Comparison of ENCODE assay signal across 31 mouse cellular contexts in genomic region chr9:119531684-119532417, GRCm38 (mm10). TPM values are rescaled to one million over a fixed set of nuclear protein-coding genes. Genes with fewer than 3 reads are reported as not detected.
DNase-seq lines count a peak whose midpoint lies in the region; ATAC-seq and TF ChIP-seq lines count a peak whose summit lies in the region.
"Had no signal": no experiment of that assay in that cellular context is flagged by ENCODE, and none has a peak within 500 bp of the region (broad histone marks: within the 10 kb centered on the region; RNA-seq: fewer than 3 reads in every experiment).

No protein-coding gene starts in this region.

- H3K27me3 ChIP-seq in hindbrain, postnatal 0 days (ENCODE audit: insufficient read depth, low read length), result 0 out of 2 replicates have a peak, but pooled peaks cover 7% of the 10 kb centered on the region
- H3K27me3 ChIP-seq in hindbrain, embryonic 16.5 days (replicated peaks; ENCODE audit: control insufficient read depth, insufficient read depth, low read length), result peaks cover 8% of the 10 kb centered on the region; the same call in 1 of the 2 replicates
- peaks cover 100% of the 10 kb centered on the region for H3K27me3 ChIP-seq in midbrain, embryonic 12.5 days

- TF ChIP-seq CTCF in hindbrain, postnatal 0 days (IDR thresholded peaks at IDR 0.05; ENCODE audit: low read depth), result no peak

- H3K4me2 ChIP-seq in hindbrain, postnatal 0 days (ENCODE audit: low read depth, low read length), result no peak overlapping the region
- no peak overlapping the region for H3K4me2 ChIP-seq in hindbrain, embryonic 16.5 days (ENCODE audit: low read length)
- H3K4me2 ChIP-seq in midbrain, embryonic 12.5 days (replicated peaks), result no peak overlapping the region
- H3K4me2 ChIP-seq: forebrain, embryonic 12.5 days; heart, embryonic 11.5 days; hindbrain, embryonic 12.5 days; kidney, embryonic 15.5 days; limb, embryonic 12.5 days; liver, embryonic 15.5 days; lung, embryonic 14.5 days; neural tube, embryonic 15.5 days had no signal

- H3K36me3 ChIP-seq in hindbrain, postnatal 0 days (ENCODE audit: insufficient read depth, low read length), result no peaks in the 10 kb centered on the region
- H3K36me3 ChIP-seq in hindbrain, embryonic 16.5 days (ENCODE audit: control insufficient read depth, insufficient read depth, low read length), result no peaks in the 10 kb centered on the region
- H3K36me3 ChIP-seq in midbrain, embryonic 12.5 days, result no peaks in the 10 kb centered on the region
- H3K36me3 ChIP-seq: forebrain, embryonic 12.5 days; hindbrain, embryonic 12.5 days; kidney, embryonic 15.5 days; limb, embryonic 12.5 days; liver, embryonic 15.5 days; neural tube, embryonic 15.5 days had no signal

- H3K4me1 ChIP-seq in hindbrain, postnatal 0 days (ENCODE audit: insufficient read depth, low read length), result no peaks in the 10 kb centered on the region
- no peaks in the 10 kb centered on the region for H3K4me1 ChIP-seq in hindbrain, embryonic 16.5 days (ENCODE audit: control insufficient read depth, insufficient read depth, low read depth, low read length)
- H3K4me1 ChIP-seq in midbrain, embryonic 12.5 days, result peaks cover 8% of the 10 kb centered on the region; the same call in 1 of the 2 replicates
- H3K4me1 ChIP-seq: hindbrain, embryonic 12.5 days; kidney, embryonic 15.5 days; limb, embryonic 12.5 days; liver, embryonic 15.5 days; megakaryocyte, embryonic 14.5 days; neural tube, embryonic 15.5 days had no signal

- H3K27ac ChIP-seq in hindbrain, postnatal 0 days, result no peak overlapping the region
- H3K27ac ChIP-seq in hindbrain, embryonic 16.5 days (ENCODE audit: low read depth, low read length), result no peak overlapping the region
- no peak overlapping the region for H3K27ac ChIP-seq in midbrain, embryonic 12.5 days (replicated peaks)
- H3K27ac ChIP-seq: forebrain, embryonic 12.5 days; hindbrain, embryonic 12.5 days; kidney, embryonic 15.5 days; limb, embryonic 12.5 days; liver, embryonic 15.5 days; neural tube, embryonic 15.5 days had no signal

- no peak overlapping the region for H3K9ac ChIP-seq in hindbrain, postnatal 0 days (replicated peaks; ENCODE audit: low read length)
- no peak overlapping the region for H3K9ac ChIP-seq in hindbrain, embryonic 16.5 days (ENCODE audit: low read depth, low read length)
- no peak overlapping the region for H3K9ac ChIP-seq in midbrain, embryonic 12.5 days (replicated peaks)
- H3K9ac ChIP-seq: forebrain, embryonic 12.5 days; hindbrain, embryonic 12.5 days; kidney, embryonic 15.5 days; limb, embryonic 12.5 days; liver, embryonic 15.5 days; lung, embryonic 14.5 days; neural tube, embryonic 15.5 days had no signal

- ATAC-seq in hindbrain, postnatal 0 days, result no peak
- no peak for ATAC-seq in hindbrain, embryonic 16.5 days
- ATAC-seq in midbrain, embryonic 12.5 days (ENCODE audit: low FRiP score, low read depth), result peak; percentile 79
- ATAC-seq: activated CD4-positive, CD25-positive, alpha-beta regulatory T cell, adult 4 months had no signal

- H3K4me3 ChIP-seq in hindbrain, postnatal 0 days (ENCODE audit: low read length), result no peak overlapping the region
- H3K4me3 ChIP-seq in hindbrain, embryonic 16.5 days (ENCODE audit: low read length), result no peak overlapping the region
- H3K4me3 ChIP-seq in midbrain, embryonic 12.5 days, result no peak overlapping the region
- H3K4me3 ChIP-seq: erythroblast, embryonic 14.5 days; forebrain, embryonic 12.5 days; hindbrain, embryonic 12.5 days; kidney, embryonic 15.5 days; limb, embryonic 12.5 days; liver, embryonic 15.5 days; megakaryocyte, embryonic 14.5 days; neural tube, embryonic 15.5 days had no signal

- WGBS in hindbrain, postnatal 0 days, result 19% methylated on average over 10 of the region's 10 CpGs
- WGBS in hindbrain, embryonic 16.5 days, result 27% methylated on average over 10 of the region's 10 CpGs
- WGBS in midbrain, embryonic 12.5 days, result 2% methylated on average over 10 of the region's 10 CpGs

- H3K9me3 ChIP-seq in hindbrain, postnatal 0 days (ENCODE audit: low read length), result no peaks in the 10 kb centered on the region
- H3K9me3 ChIP-seq in hindbrain, embryonic 16.5 days (ENCODE audit: control insufficient read depth, low read length), result no peaks in the 10 kb centered on the region
- no peaks in the 10 kb centered on the region for H3K9me3 ChIP-seq in midbrain, embryonic 12.5 days
- H3K9me3 ChIP-seq: forebrain, embryonic 12.5 days; hindbrain, embryonic 12.5 days; kidney, embryonic 15.5 days; limb, embryonic 12.5 days; liver, embryonic 15.5 days; megakaryocyte, embryonic 14.5 days; neural tube, embryonic 15.5 days had no signal

- peak; percentile 31 for DNase-seq in hindbrain, postnatal 0 days (ENCODE audit: low spot score)
- peak; percentile 28 for DNase-seq in embryo, embryonic 10.5 days (ENCODE audit: low spot score)
- DNase-seq in retina, embryonic 14.5 days (ENCODE audit: low spot score), result peak; percentile 50
- DNase-seq in adrenal gland, postnatal 14 days, result no peak
- no peak for DNase-seq in urinary bladder, postnatal 14 days (ENCODE audit: low spot score)
- no peak for DNase-seq in adrenal gland, postnatal 10 days
- DNase-seq: adrenal gland, adult 2 months; B cell, adult 2 months; cerebellum, adult 11 months; cerebellum, adult 9-10 months; gastrocnemius, postnatal 25 days; heart, adult 18-20 months; heart, postnatal 36 days; kidney, adult 18-20 months; kidney, postnatal 25 days; lung, embryonic 14.5 days; lung, postnatal 36 days had no signal

RNA-seq across cellular contexts. Expression of gene Scn5a, which starts 47.0 kb away (rescaled TPM):
- total RNA-seq in hindbrain, postnatal 0 days (2014; rRNA removed), result 0.68 and 1.5 TPM in 2 replicates
- 0.24 TPM in 2 replicates for polyA plus RNA-seq in hindbrain, postnatal 0 days (2015; fragmentation: Nextera tagmentation; extraction: Ambion mirVana)
- polyA plus RNA-seq in hindbrain, embryonic 16.5 days (2015; fragmentation: Nextera tagmentation; extraction: Ambion mirVana), result 0.24 and 0.36 TPM in 2 replicates
- polyA plus RNA-seq in midbrain, embryonic 12.5 days (2016; fragmentation: Nextera tagmentation; extraction: Ambion mirVana), result 0.18 and 0.33 TPM in 2 replicates
- total RNA-seq in adrenal gland, postnatal 14 days (2021), result 0.22 and 0.56 TPM in 2 replicates
- total RNA-seq in adrenal gland, postnatal 10 days (2021), result under 1 TPM; 0.39 to 0.45 TPM
- total RNA-seq: common myeloid progenitor, adult 5-6 weeks; liver, adult 2 months had no signal
- polyA plus RNA-seq: erythroblast, embryonic 14.5 days; liver, adult 2 months had no signal

Comparison
In these comparisons a context has a peak if more than half of its experiments do, and no peak if none do; other contexts are left out.
1. DNase-seq: peak in hindbrain, postnatal 0 days (single experiment), embryo, embryonic 10.5 days (single experiment) and retina, embryonic 14.5 days (single experiment); none in adrenal gland, postnatal 14 days (single experiment), urinary bladder, postnatal 14 days (single experiment) and adrenal gland, postnatal 10 days (single experiment).